Mouse (Mus musculus): ENCODE measurements around the gene Cntrob. TPM values are rescaled to one million over a fixed set of nuclear protein-coding genes. Genes with fewer than 3 reads are reported as not detected.

Gene Cntrob
- polyA plus RNA-seq, 1 experiment from 2014 or later, result 12.6 TPM

DNA sequence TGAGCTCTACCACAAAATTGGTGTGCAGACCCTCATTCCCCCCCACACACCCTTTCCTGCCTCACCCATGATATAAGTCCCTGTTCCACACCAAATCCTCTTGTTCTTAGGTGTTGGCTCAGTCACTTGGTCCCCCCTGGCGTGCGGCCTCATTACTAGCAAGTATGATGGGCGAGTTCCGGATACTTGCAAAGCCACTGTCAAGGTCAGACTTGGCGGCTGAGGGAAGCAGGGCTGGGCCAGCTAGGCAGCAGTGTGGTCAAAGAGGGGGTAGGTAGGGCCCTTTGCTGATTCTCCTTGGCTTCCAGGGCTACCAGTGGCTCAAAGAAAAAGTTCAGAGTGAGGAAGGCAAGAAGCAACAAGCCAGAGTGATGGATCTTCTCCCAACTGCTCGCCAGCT lies 7.6 kb upstream of the Cntrob start:
- H3K4me2 ChIP-seq (ENCODE audit: low read length), result 0 out of 2 replicates have a peak overlapping the region, but pooled peaks have one; percentile 68
- H3K27me3 ChIP-seq (ENCODE audit: insufficient read depth, low read length), result no peaks in the 10 kb centered on the region
- no peaks in the 10 kb centered on the region for H3K36me3 ChIP-seq (ENCODE audit: insufficient read depth, low read length)
- no peak for DNase-seq (ENCODE audit: low spot score)
- no peak overlapping the region for H3K27ac ChIP-seq
- H3K4me3 ChIP-seq (replicated peaks; ENCODE audit: low read depth, low read length), result peak overlapping the region; percentile 49; the same call in 1 of the 2 replicates
- 87% methylated on average over 6 of the region's 6 CpGs for WGBS
- no peak for TF ChIP-seq CTCF (IDR thresholded peaks at IDR 0.05; ENCODE audit: low read depth)
- no peak for ATAC-seq (replicated peaks; ENCODE audit: low FRiP score, low read depth)
- H3K9ac ChIP-seq (ENCODE audit: low read depth, low read length), result no peak overlapping the region
- peaks cover 25% of the 10 kb centered on the region; the same call in 1 of the 2 replicates for H3K4me1 ChIP-seq (replicated peaks; ENCODE audit: insufficient read depth, low read length)
- no peaks in the 10 kb centered on the region for H3K9me3 ChIP-seq (replicated peaks; ENCODE audit: low read length)

DNA sequence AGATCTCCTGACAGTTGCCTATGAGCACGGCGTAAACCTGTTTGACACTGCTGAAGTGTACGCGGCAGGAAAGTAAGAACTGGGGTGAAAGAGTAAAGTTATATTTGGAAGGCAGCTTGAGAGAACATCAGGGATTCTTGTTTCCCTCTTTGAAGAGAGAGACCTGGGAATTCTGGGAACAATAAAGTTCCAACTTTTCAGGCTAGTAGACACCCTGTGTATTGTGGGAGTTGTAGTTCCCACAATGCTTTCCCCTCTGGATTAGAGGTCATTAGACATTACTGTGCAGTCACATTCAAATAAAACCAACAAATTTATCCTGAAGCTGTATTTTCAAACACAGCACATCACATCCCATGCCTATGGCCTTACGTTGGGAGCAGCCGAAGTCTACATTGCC lies 4.9 kb upstream of the Cntrob start:
- H3K9ac ChIP-seq (ENCODE audit: low read depth, low read length), result no peak overlapping the region
- H3K9me3 ChIP-seq (replicated peaks; ENCODE audit: low read length), result no peaks in the 10 kb centered on the region
- no peaks in the 10 kb centered on the region for H3K27me3 ChIP-seq (ENCODE audit: insufficient read depth, low read length)
- no peaks in the 10 kb centered on the region for H3K36me3 ChIP-seq (ENCODE audit: insufficient read depth, low read length)
- no peak overlapping the region for H3K27ac ChIP-seq
- no peak overlapping the region for H3K4me3 ChIP-seq (replicated peaks; ENCODE audit: low read depth, low read length)
- no peak overlapping the region for H3K4me2 ChIP-seq (ENCODE audit: low read length)
- no peak for TF ChIP-seq CTCF (IDR thresholded peaks at IDR 0.05; ENCODE audit: low read depth)
- peak; percentile 36 for DNase-seq (ENCODE audit: low spot score)
- ATAC-seq (replicated peaks; ENCODE audit: low FRiP score, low read depth), result no peak
- WGBS, result 88% methylated on average over 6 of the region's 6 CpGs
- peaks cover 32% of the 10 kb centered on the region for H3K4me1 ChIP-seq (replicated peaks; ENCODE audit: insufficient read depth, low read length)

DNA sequence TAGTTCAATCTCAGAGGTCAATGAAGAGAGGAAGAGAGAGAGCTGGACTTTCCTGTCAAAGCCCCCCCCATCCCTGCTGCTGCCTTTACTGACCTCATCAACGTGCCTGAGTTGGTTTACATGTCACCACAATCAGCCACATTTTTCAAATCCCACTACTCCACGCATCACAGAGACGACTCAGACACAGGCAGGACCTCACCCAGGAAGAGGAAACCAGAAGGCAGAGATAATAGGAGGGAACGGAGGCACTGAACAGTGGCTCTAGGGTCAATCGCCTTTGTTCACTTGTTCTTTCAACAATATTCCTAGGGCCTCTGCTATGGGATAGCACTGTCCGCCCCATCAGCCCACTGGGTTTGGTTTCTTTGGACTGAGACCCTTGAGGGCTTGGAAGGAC lies 4.1 kb upstream of the Cntrob start:
- Histone ChIP-seq H3K4me2 (ENCODE audit: low read length) (no peak overlapping the region), H3K27me3 (ENCODE audit: insufficient read depth, low read length) (no peaks in the 10 kb centered on the region), H3K9ac (ENCODE audit: low read depth, low read length) (no peak overlapping the region), H3K4me1 (replicated peaks; ENCODE audit: insufficient read depth, low read length) (peaks cover 35% of the 10 kb centered on the region), H3K27ac (no peak overlapping the region), H3K36me3 (ENCODE audit: insufficient read depth, low read length) (no peaks in the 10 kb centered on the region), H3K4me3 (replicated peaks; ENCODE audit: low read depth, low read length) (no peak overlapping the region), H3K9me3 (replicated peaks; ENCODE audit: low read length) (no peaks in the 10 kb centered on the region)
- DNase-seq (ENCODE audit: low spot score) (no peak), ATAC-seq (replicated peaks; ENCODE audit: low FRiP score, low read depth) (no peak)
- WGBS, result 58% methylated on average over 6 of the region's 6 CpGs
- no peak for TF ChIP-seq CTCF (IDR thresholded peaks at IDR 0.05; ENCODE audit: low read depth)

DNA sequence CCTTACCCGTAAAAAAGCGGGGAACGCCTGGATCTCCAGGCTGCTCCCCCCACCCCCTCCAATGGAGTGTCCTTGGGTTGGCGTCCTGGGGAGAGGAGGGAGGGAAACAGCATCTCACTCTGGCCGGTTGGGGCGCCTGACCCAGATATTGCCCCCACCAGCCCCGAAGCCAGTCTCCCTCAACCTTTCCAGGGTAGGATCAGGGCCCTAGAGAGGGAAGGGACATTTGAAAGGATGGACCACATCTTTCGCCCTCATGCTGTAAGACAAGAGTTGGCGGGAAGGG lies 3.5 kb upstream of the Cntrob start:
- ATAC-seq (replicated peaks; ENCODE audit: low FRiP score, low read depth), result no peak
- no peak overlapping the region for H3K9ac ChIP-seq (ENCODE audit: low read depth, low read length)
- H3K4me3 ChIP-seq (replicated peaks; ENCODE audit: low read depth, low read length), result no peak overlapping the region
- H3K4me2 ChIP-seq (ENCODE audit: low read length), result peak overlapping the region; percentile 96; the same call in 1 of the 2 replicates
- no peak overlapping the region for H3K27ac ChIP-seq
- H3K27me3 ChIP-seq (ENCODE audit: insufficient read depth, low read length), result no peaks in the 10 kb centered on the region
- WGBS, result 25% methylated on average over 9 of the region's 9 CpGs
- no peak for DNase-seq (ENCODE audit: low spot score)
- no peak for TF ChIP-seq CTCF (IDR thresholded peaks at IDR 0.05; ENCODE audit: low read depth)
- H3K4me1 ChIP-seq (replicated peaks; ENCODE audit: insufficient read depth, low read length), result peaks cover 35% of the 10 kb centered on the region
- H3K36me3 ChIP-seq (ENCODE audit: insufficient read depth, low read length), result no peaks in the 10 kb centered on the region
- H3K9me3 ChIP-seq (replicated peaks; ENCODE audit: low read length), result no peaks in the 10 kb centered on the region

DNA sequence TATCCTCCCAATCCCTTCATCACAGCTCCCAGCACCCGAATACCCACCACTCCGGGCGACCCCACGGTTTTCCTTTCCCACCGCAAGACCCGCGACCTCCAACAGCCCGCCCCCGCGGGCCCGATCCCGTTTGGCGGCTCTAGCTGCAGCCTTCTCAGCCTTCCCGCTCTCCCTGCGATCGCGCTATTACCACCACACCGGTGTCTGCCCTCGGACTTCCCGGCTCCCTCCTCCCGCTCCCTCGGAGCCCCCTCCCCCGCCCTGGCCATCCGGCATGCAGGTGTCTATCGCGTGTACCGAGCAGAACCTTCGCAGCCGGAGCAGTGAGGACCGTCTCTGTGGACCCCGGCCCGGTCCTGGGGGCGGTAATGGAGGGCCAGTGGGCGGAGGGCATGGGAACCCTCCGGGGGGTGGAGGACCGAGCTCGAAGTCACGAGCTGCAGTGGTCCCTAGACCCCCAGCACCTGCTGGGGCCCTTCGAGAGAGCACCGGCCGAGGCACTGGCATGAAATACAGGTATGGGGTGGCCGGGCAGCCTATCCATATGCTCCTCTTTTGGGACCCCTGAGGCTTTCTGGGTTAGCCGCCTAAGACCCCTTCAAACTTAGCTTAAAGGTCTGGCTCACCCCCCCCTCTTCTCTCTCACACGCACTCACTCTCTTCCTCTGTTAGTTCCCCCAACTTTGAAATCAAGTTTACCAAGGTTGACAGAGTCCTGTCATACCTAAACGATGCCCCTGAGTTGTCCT lies 3.0 kb upstream of the Cntrob start:
- no peak for DNase-seq (ENCODE audit: low spot score)
- Histone ChIP-seq H3K36me3 (ENCODE audit: insufficient read depth, low read length) (no peaks in the 10 kb centered on the region), H3K27me3 (ENCODE audit: insufficient read depth, low read length) (no peaks in the 10 kb centered on the region), H3K4me2 (ENCODE audit: low read length) (peak overlapping the region; percentile 96), H3K4me1 (replicated peaks; ENCODE audit: insufficient read depth, low read length) (peaks cover 35% of the 10 kb centered on the region), H3K27ac (no peak overlapping the region), H3K4me3 (replicated peaks; ENCODE audit: low read depth, low read length) (peak overlapping the region; percentile 49), H3K9ac (ENCODE audit: low read depth, low read length) (peak overlapping the region; percentile 59), H3K9me3 (replicated peaks; ENCODE audit: low read length) (no peaks in the 10 kb centered on the region)
- WGBS, result under 1% methylated on average over 45 of the region's 45 CpGs
- TF ChIP-seq CTCF (IDR thresholded peaks at IDR 0.05; ENCODE audit: low read depth), result no peak
- peak; percentile 25; the same call in 1 of the 2 replicates for ATAC-seq (replicated peaks; ENCODE audit: low FRiP score, low read depth)

DNA sequence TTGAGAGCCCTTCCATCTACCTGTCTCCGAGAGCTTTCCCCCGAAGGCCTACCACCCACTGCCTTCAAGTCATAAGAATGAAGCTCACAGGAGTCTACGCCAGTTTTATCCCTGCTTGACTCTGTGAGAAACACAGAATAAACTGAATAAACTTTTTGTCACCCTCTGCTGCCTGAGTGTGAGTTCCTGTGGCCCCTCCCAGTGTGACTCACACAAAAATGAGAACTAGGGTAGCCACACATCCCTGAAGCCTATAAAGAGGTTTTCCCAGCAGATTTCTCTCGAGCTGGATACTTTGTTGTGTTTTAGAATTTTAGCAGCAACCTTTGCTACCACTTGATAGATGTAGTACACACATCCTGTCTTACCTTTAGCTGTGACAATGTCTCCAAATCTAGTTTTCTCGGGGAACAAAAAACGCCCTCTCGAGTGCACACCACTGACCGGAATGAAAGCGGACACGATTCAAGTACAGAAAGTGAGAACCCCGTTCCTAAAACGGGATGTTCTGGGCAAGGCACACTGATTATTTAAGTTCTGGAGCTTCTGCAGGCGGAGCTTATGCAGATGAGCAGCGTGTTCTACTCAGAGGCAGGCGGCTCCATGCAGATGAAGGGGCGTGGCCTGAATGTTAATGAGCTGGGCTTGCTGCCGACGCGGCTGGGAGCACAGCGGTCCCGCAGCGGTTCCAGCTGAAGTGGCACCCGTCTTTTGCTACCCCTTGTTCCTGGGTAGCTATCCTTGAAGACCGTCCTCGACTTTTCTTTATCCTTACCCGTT lies 2.2 kb upstream of the Cntrob start, which contains the start of gene Kcnab3:
Gene Kcnab3 (plus strand): TSS at position 631 of the 780 bp plus-strand sequence.
- no peak; the same call in 1 of the 2 replicates for TF ChIP-seq CTCF (IDR thresholded peaks at IDR 0.05; ENCODE audit: low read depth)

More for the DNA sequence above, 2.2 kb upstream of the Cntrob start, which contains the start of gene Kcnab3:
- ATAC-seq (replicated peaks; ENCODE audit: low FRiP score, low read depth), result peak; percentile 55
- H3K27ac ChIP-seq, result no peak within 1 kb of the TSS; the same call in 1 of the 2 replicates
- H3K9ac ChIP-seq (ENCODE audit: low read depth, low read length), result peak within 1 kb of the TSS; percentile 59
- no peaks in the 10 kb centered on the region for H3K36me3 ChIP-seq (ENCODE audit: insufficient read depth, low read length)
- H3K4me2 ChIP-seq (ENCODE audit: low read length), result peak within 1 kb of the TSS; percentile 96
- peaks cover 27% of the 10 kb centered on the region for H3K4me1 ChIP-seq (replicated peaks; ENCODE audit: insufficient read depth, low read length)
- no peaks in the 10 kb centered on the region for H3K9me3 ChIP-seq (replicated peaks; ENCODE audit: low read length)
- H3K4me3 ChIP-seq (replicated peaks; ENCODE audit: low read depth, low read length), result peak within 1 kb of the TSS; percentile 49
- peak; percentile 98 for DNase-seq (ENCODE audit: low spot score)
- 11% methylated on average over 26 of the region's 26 CpGs for WGBS
- H3K27me3 ChIP-seq (ENCODE audit: insufficient read depth, low read length), result no peaks in the 10 kb centered on the region
